Mouse (Mus musculus): ENCODE results near the gene Ypel5. TPM values are rescaled to one million over a fixed set of nuclear protein-coding genes. Genes with fewer than 3 reads are reported as not detected.
A peak's percentile ranks its signal among the peaks of the same experiment; 100 is the strongest.

The Ypel5 gene
- total RNA-seq, 1 experiment, result 20.7 TPM

GRCm38 (mm10) chr17:72890398-72890898 lies 54.2 kb downstream of the Ypel5 start:
- in situ Hi-C loops (cut with MboI; ENCODE audit: low sequenced_read_pairs in 2 of 2, unreplicated experiment in 2 of 2), result no loop called here
- H3K9ac ChIP-seq (ENCODE audit: insufficient read depth, low read depth, low read length, poor library complexity, severe bottlenecking), result no peak overlapping the region
- no peak overlapping the region for H3K27ac ChIP-seq (ENCODE audit: insufficient read depth, low read depth, low read length, poor library complexity, severe bottlenecking)
- no peak for TF ChIP-seq HCFC1 (IDR thresholded peaks at IDR 0.05; ENCODE audit: borderline replicate concordance, insufficient read depth, low read length)
- H3K36me3 ChIP-seq (ENCODE audit: control insufficient read depth, insufficient read depth, low read length, poor library complexity, severe bottlenecking), result no peaks in the 10 kb centered on the region
- DNase-seq (ENCODE audit: low read depth, low spot score), result no peak
- H3K9me3 ChIP-seq (ENCODE audit: control insufficient read depth, insufficient read depth, low read depth, low read length), result no peaks in the 10 kb centered on the region
- no peaks in the 10 kb centered on the region for H3K4me1 ChIP-seq (ENCODE audit: control insufficient read depth in 2 of 2, insufficient read depth in 2 of 2, low read length in 2 of 2, poor library complexity in 1 of 2)
- H3K4me3 ChIP-seq (ENCODE audit: insufficient read depth in 1 of 2, low read depth in 1 of 2, low read length in 2 of 2, poor library complexity in 1 of 2, severe bottlenecking in 1 of 2), result no peak overlapping the region

- Histone ChIP-seq H3K27ac (ENCODE audit: insufficient read depth, low read depth, low read length, poor library complexity, severe bottlenecking) (no peak overlapping the region), H3K4me1 (ENCODE audit: control insufficient read depth in 2 of 2, insufficient read depth in 2 of 2, low read length in 2 of 2, poor library complexity in 1 of 2) (no peaks in the 10 kb centered on the region), H3K9me3 (ENCODE audit: control insufficient read depth, insufficient read depth, low read depth, low read length) (no peaks in the 10 kb centered on the region), H3K9ac (ENCODE audit: insufficient read depth, low read depth, low read length, poor library complexity, severe bottlenecking) (no peak overlapping the region), H3K4me3 (ENCODE audit: insufficient read depth in 1 of 2, low read depth in 1 of 2, low read length in 2 of 2, poor library complexity in 1 of 2, severe bottlenecking in 1 of 2) (no peak overlapping the region), H3K36me3 (ENCODE audit: control insufficient read depth, insufficient read depth, low read length, poor library complexity, severe bottlenecking) (no peaks in the 10 kb centered on the region)
- TF ChIP-seq ZC3H11A (IDR thresholded peaks at IDR 0.05; ENCODE audit: borderline replicate concordance, low read depth, low read length) (no peak), HCFC1 (IDR thresholded peaks at IDR 0.05; ENCODE audit: borderline replicate concordance, insufficient read depth, low read length) (no peak), CHD2 (IDR thresholded peaks at IDR 0.05; ENCODE audit: low read depth, low read length) (no peak), ZNF384 (IDR thresholded peaks at IDR 0.05; ENCODE audit: low read depth, low read length) (no peak), MAFK (IDR thresholded peaks at IDR 0.05; ENCODE audit: insufficient read depth, low read depth, low read length) (no peak)
- no peak for DNase-seq (ENCODE audit: low read depth, low spot score)
- in situ Hi-C loops (cut with MboI; ENCODE audit: low sequenced_read_pairs in 2 of 2, unreplicated experiment in 2 of 2), result no loop called here
Observed at GRCm38 (mm10) chr17:72891556-72891955, 55.3 kb downstream of the Ypel5 start.

GRCm38 (mm10) chr17:72895506-72895905 lies 59.3 kb downstream of the Ypel5 start:
- H3K4me1 ChIP-seq (ENCODE audit: control insufficient read depth in 2 of 2, insufficient read depth in 2 of 2, low read length in 2 of 2, poor library complexity in 1 of 2), result no peaks in the 10 kb centered on the region
- H3K4me3 ChIP-seq (ENCODE audit: insufficient read depth in 1 of 2, low read depth in 1 of 2, low read length in 2 of 2, poor library complexity in 1 of 2, severe bottlenecking in 1 of 2), result no peak overlapping the region
- no peak overlapping the region for H3K9ac ChIP-seq (ENCODE audit: insufficient read depth, low read depth, low read length, poor library complexity, severe bottlenecking)
- H3K27ac ChIP-seq (ENCODE audit: insufficient read depth, low read depth, low read length, poor library complexity, severe bottlenecking), result no peak overlapping the region
- TF ChIP-seq ZNF384 (IDR thresholded peaks at IDR 0.05; ENCODE audit: low read depth, low read length) (no peak), CHD2 (IDR thresholded peaks at IDR 0.05; ENCODE audit: low read depth, low read length) (no peak), HCFC1 (IDR thresholded peaks at IDR 0.05; ENCODE audit: borderline replicate concordance, insufficient read depth, low read length) (no peak), MAFK (IDR thresholded peaks at IDR 0.05; ENCODE audit: insufficient read depth, low read depth, low read length) (no peak)
- H3K36me3 ChIP-seq (ENCODE audit: control insufficient read depth, insufficient read depth, low read length, poor library complexity, severe bottlenecking), result no peaks in the 10 kb centered on the region
- in situ Hi-C loops (cut with MboI; ENCODE audit: low sequenced_read_pairs in 2 of 2, unreplicated experiment in 2 of 2), result no loop called here
- H3K9me3 ChIP-seq (ENCODE audit: control insufficient read depth, insufficient read depth, low read depth, low read length), result no peaks in the 10 kb centered on the region
- no peak for DNase-seq (ENCODE audit: low read depth, low spot score)

GRCm38 (mm10) chr17:72897076-72897475 lies 60.8 kb downstream of the Ypel5 start:
- no peak for DNase-seq (ENCODE audit: low read depth, low spot score)
- Histone ChIP-seq H3K4me1 (ENCODE audit: control insufficient read depth in 2 of 2, insufficient read depth in 2 of 2, low read length in 2 of 2, poor library complexity in 1 of 2) (no peaks in the 10 kb centered on the region), H3K27ac (ENCODE audit: insufficient read depth, low read depth, low read length, poor library complexity, severe bottlenecking) (peak overlapping the region; percentile 6; the same call in 1 of the 2 replicates), H3K9me3 (ENCODE audit: control insufficient read depth, insufficient read depth, low read depth, low read length) (no peaks in the 10 kb centered on the region), H3K36me3 (ENCODE audit: control insufficient read depth, insufficient read depth, low read length, poor library complexity, severe bottlenecking) (no peaks in the 10 kb centered on the region), H3K4me3 (ENCODE audit: insufficient read depth in 1 of 2, low read depth in 1 of 2, low read length in 2 of 2, poor library complexity in 1 of 2, severe bottlenecking in 1 of 2) (no peak overlapping the region), H3K9ac (ENCODE audit: insufficient read depth, low read depth, low read length, poor library complexity, severe bottlenecking) (no peak overlapping the region)
- in situ Hi-C loops (cut with MboI; ENCODE audit: low sequenced_read_pairs in 2 of 2, unreplicated experiment in 2 of 2), result no loop called here
- no peak for TF ChIP-seq CHD2 (IDR thresholded peaks at IDR 0.05; ENCODE audit: low read depth, low read length)
- TF ChIP-seq MAFK (IDR thresholded peaks at IDR 0.05; ENCODE audit: insufficient read depth, low read depth, low read length), result no peak
- no peak for TF ChIP-seq HCFC1 (IDR thresholded peaks at IDR 0.05; ENCODE audit: borderline replicate concordance, insufficient read depth, low read length)
- TF ChIP-seq ZC3H11A (IDR thresholded peaks at IDR 0.05; ENCODE audit: borderline replicate concordance, low read depth, low read length), result no peak
- TF ChIP-seq ZNF384 (IDR thresholded peaks at IDR 0.05; ENCODE audit: low read depth, low read length), result no peak

GRCm38 (mm10) chr17:72897961-72898360 lies 61.7 kb downstream of the Ypel5 start:
- Histone ChIP-seq H3K27ac (ENCODE audit: insufficient read depth, low read depth, low read length, poor library complexity, severe bottlenecking) (no peak overlapping the region), H3K4me1 (ENCODE audit: control insufficient read depth in 2 of 2, insufficient read depth in 2 of 2, low read length in 2 of 2, poor library complexity in 1 of 2) (no peaks in the 10 kb centered on the region), H3K9ac (ENCODE audit: insufficient read depth, low read depth, low read length, poor library complexity, severe bottlenecking) (no peak overlapping the region), H3K4me3 (ENCODE audit: insufficient read depth in 1 of 2, low read depth in 1 of 2, low read length in 2 of 2, poor library complexity in 1 of 2, severe bottlenecking in 1 of 2) (no peak overlapping the region), H3K36me3 (ENCODE audit: control insufficient read depth, insufficient read depth, low read length, poor library complexity, severe bottlenecking) (no peaks in the 10 kb centered on the region), H3K9me3 (ENCODE audit: control insufficient read depth, insufficient read depth, low read depth, low read length) (no peaks in the 10 kb centered on the region)
- in situ Hi-C loops (cut with MboI; ENCODE audit: low sequenced_read_pairs in 2 of 2, unreplicated experiment in 2 of 2), result no loop called here
- TF ChIP-seq MAFK (IDR thresholded peaks at IDR 0.05; ENCODE audit: insufficient read depth, low read depth, low read length) (no peak), CHD2 (IDR thresholded peaks at IDR 0.05; ENCODE audit: low read depth, low read length) (no peak)
- DNase-seq (ENCODE audit: low read depth, low spot score), result no peak

Data from ES-E14 (cell line).